Mouse (Mus musculus): Measurements from ENCODE around the gene Clmp.

- TF ChIP-seq CTCF (IDR thresholded peaks at IDR 0.05; ENCODE audit: extremely low read depth, insufficient read depth, insufficient read length, insufficient replicate concordance) (no peak), POLR2A (IDR thresholded peaks at IDR 0.05; ENCODE audit: low read depth, low read length) (no peak)
Measured at GRCm38 (mm10) chr9:40808061-40808906, 122.5 kb downstream of the Clmp start.
